Mouse (Mus musculus) liver, postnatal 0 days (tissue): Measurements from ENCODE around the gene Tubb2b. TPM values are rescaled to one million over a fixed set of nuclear protein-coding genes. Genes with fewer than 3 reads are reported as not detected.

Experiments used
- ATAC-seq: fragments of 200-750 bp; cut with Nextera tagmentation; 2 replicates; pipeline ENCODE4 v1.8.0; 2017; ENCODE audit warnings: mild to moderate bottlenecking, moderate library complexity
- DNase-seq: peaks from one replicate; pipeline ENCODE4 v3.0.0-alpha.2; 2016
- H3K27ac ChIP-seq: fragments of 300-500 bp; sonication (generic); 2 replicates; pipeline ENCODE4 v1.5.1; 2014; ENCODE audit warnings: antibody characterized with exemption, moderate library complexity, mild to moderate bottlenecking, low read depth
- H3K27me3 ChIP-seq: fragments of 300-500 bp; sonication (generic); 2 replicates; pipeline ENCODE4 v1.6.1; 2014; ENCODE audit warnings: low read length, control low read depth, mixed read lengths; ENCODE audit not compliant: insufficient read depth
- H3K36me3 ChIP-seq: fragments of 300-500 bp; sonication (generic); replicated peaks from 2 replicates; pipeline ENCODE4 v1.6.1; 2014; ENCODE audit warnings: mild to moderate bottlenecking, control low read depth, low read length, moderate library complexity, mixed read lengths; ENCODE audit not compliant: insufficient read depth
- H3K4me1 ChIP-seq: fragments of 300-500 bp; sonication (generic); 2 replicates; pipeline ENCODE4 v1.6.1; 2014; ENCODE audit warnings: antibody characterized with exemption, mild to moderate bottlenecking, control low read depth; ENCODE audit not compliant: insufficient read depth
- H3K4me2 ChIP-seq: fragments of 300-500 bp; sonication (generic); 2 replicates; pipeline ENCODE4 v1.6.1; 2014; ENCODE audit warnings: low read depth, mild to moderate bottlenecking, low read length, moderate library complexity, mixed read lengths
- H3K4me3 ChIP-seq: fragments of 300-500 bp; sonication (generic); 2 replicates; pipeline ENCODE4 v1.5.1; 2014; ENCODE audit warnings: low read depth, low read length
- H3K9ac ChIP-seq: fragments of 300-500 bp; sonication (generic); replicated peaks from 2 replicates; pipeline ENCODE4 v1.6.1; 2014; ENCODE audit warnings: mild to moderate bottlenecking, moderate library complexity
- H3K9me3 ChIP-seq: fragments of 300-500 bp; sonication (generic); 2 replicates; pipeline ENCODE4 v1.6.1; 2016; ENCODE audit warnings: mild to moderate bottlenecking, control low read depth, low read length, mixed read lengths
- CTCF ChIP-seq: sonication (generic); IDR thresholded peaks from 2 replicates; pipeline ENCODE4 v1.5.1; 2016; ENCODE audit warnings: antibody characterized with exemption, low read depth
- EP300 ChIP-seq: IDR thresholded peaks from 2 replicates; pipeline ENCODE4 v1.6.1; 2016; ENCODE audit warnings: antibody characterized with exemption, low read depth, mild to moderate bottlenecking
- WGBS: fragments of 180-500 bp; shearing (Covaris S2); extraction: QIAGEN DNeasy Blood & Tissue Kit; methylation state at CpG from one replicate; pipeline ENCODE4 v1.1.7; 2014; ENCODE audit not compliant: insufficient replicate concordance; 5-methylcytosine and 5-hydroxymethylcytosine counted together
- polyA plus RNA-seq: library from polyadenylated mRNA; unstranded; fragments of >200 nt; fragmentation: Nextera tagmentation; extraction: Ambion mirVana; gene quantifications from 2 replicates; pipeline ENCODE4 v1.2.1, GENCODE M21; 2015

The Tubb2b gene
- polyA plus RNA-seq, 1 experiment from 2014 or later: 0.28 TPM

- no peak for ATAC-seq
- Histone ChIP-seq H3K9ac (no peak overlapping the region), H3K27me3 (no peaks in the 10 kb centered on the region), H3K4me1 (peaks cover 6% of the 10 kb centered on the region; the same call in 1 of the 2 replicates), H3K27ac (no peak overlapping the region), H3K36me3 (no peaks in the 10 kb centered on the region), H3K4me3 (no peak overlapping the region), H3K9me3 (no peaks in the 10 kb centered on the region), H3K4me2 (no peak overlapping the region)
- TF ChIP-seq EP300: no peak
- no peak for TF ChIP-seq CTCF
- 80% methylated on average over 2 of the region's 2 CpGs for WGBS
- DNase-seq: no peak
Observed at GRCm38 (mm10) chr13:34106256-34106655, 24.0 kb downstream of the Tubb2b start.

- DNase-seq (no peak), ATAC-seq (no peak)
- no peaks in the 10 kb centered on the region for H3K27me3 ChIP-seq
- no peak overlapping the region for H3K4me3 ChIP-seq
- H3K9me3 ChIP-seq: no peaks in the 10 kb centered on the region
- H3K9ac ChIP-seq: no peak overlapping the region
- no peaks in the 10 kb centered on the region for H3K36me3 ChIP-seq
- no peak for TF ChIP-seq EP300
- TF ChIP-seq CTCF: no peak
- no peak overlapping the region for H3K27ac ChIP-seq
- no peak overlapping the region for H3K4me2 ChIP-seq
- 70% methylated on average over 1 of the region's 1 CpGs for WGBS
- peaks cover 11% of the 10 kb centered on the region for H3K4me1 ChIP-seq
Observed at GRCm38 (mm10) chr13:34105364-34105763, 24.9 kb downstream of the Tubb2b start.

DNA sequence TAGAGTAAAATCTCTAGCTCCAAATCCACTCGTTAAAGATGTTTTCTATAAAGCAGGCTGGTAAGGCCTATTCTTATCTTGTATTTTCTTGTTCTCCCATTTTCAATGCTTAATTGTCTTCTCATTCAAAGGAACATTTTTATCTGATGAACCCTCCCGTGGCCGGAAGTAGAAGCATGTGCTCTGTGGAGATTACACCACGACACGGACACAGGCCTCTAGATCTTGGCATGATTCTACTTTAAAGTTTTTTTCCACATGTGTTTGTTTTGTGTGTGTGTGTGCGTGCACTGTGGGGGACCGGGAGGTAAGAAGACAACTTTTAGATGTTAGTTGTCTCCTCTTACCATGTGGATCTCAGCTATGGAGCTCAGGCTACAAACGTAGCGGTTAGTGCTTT lies 28.4 kb downstream of the Tubb2b start:
- DNase-seq: no peak

DNA sequence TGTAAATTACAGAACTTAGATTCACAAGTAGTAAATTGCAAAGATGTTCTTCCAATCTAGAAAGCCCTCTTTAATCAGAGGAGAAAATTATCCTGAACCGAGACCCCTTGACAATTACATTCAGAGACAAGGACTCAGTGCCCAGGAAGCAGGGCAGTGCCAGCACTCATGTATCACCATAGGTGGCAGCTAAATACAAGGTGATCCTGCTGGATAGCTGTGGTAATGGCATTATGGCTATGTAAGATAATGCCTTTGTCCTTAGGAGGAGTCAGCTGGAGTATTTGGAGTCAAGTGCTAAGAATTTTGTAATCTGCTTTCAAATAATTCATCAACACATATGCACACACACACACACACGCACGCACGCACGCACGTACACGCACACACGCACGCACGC lies 29.0 kb downstream of the Tubb2b start:
- peak overlapping the region; percentile 43; the same call in 1 of the 2 replicates for H3K4me2 ChIP-seq
- H3K27me3 ChIP-seq: no peaks in the 10 kb centered on the region
- peak overlapping the region; percentile 64 for H3K27ac ChIP-seq
- H3K4me1 ChIP-seq: peaks cover 6% of the 10 kb centered on the region
- ATAC-seq (peak; percentile 80), DNase-seq (no peak)
- H3K36me3 ChIP-seq: no peaks in the 10 kb centered on the region
- no peaks in the 10 kb centered on the region for H3K9me3 ChIP-seq
- TF ChIP-seq CTCF (no peak), EP300 (no peak; the same call in 1 of the 2 replicates)
- H3K4me3 ChIP-seq: no peak overlapping the region
- no peak overlapping the region for H3K9ac ChIP-seq
- WGBS: 90% methylated on average over 10 of the region's 10 CpGs

More for the DNA sequence above, 28.4 kb downstream of the Tubb2b start:
- H3K27me3 ChIP-seq: no peaks in the 10 kb centered on the region
- H3K9ac ChIP-seq: no peak overlapping the region
- no peaks in the 10 kb centered on the region for H3K36me3 ChIP-seq
- no peak overlapping the region for H3K4me2 ChIP-seq
- peaks cover 10% of the 10 kb centered on the region for H3K4me1 ChIP-seq
- 0 out of 2 replicates have a peak overlapping the region, but pooled peaks have one; percentile 16 for H3K27ac ChIP-seq
- peak; percentile 11; the same call in 1 of the 2 replicates for ATAC-seq
- H3K4me3 ChIP-seq: no peak overlapping the region
- peak; percentile 78 for TF ChIP-seq EP300
- TF ChIP-seq CTCF: no peak
- no peaks in the 10 kb centered on the region for H3K9me3 ChIP-seq
- WGBS: 55% methylated on average over 9 of the region's 9 CpGs

DNA sequence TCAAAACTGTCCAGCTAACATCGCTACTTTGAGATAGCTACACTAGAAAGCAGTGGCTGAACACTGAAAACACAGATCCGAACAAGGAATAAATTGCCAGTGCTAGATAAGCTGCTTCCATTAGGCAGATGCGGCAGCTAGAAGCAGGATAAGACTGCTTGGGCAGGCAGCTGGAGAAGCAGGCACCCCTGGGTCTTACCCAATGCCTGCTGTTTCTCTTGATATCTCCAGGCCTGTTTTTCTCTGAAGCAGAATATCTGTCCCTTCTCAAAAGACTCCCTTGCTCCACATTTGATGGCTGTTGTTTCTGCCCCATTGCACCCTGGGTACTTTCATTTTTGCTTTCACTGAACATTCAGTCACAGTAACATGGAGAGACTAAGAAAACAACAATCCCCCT lies 29.5 kb downstream of the Tubb2b start:
- no peak for DNase-seq
- Histone ChIP-seq H3K36me3 (no peaks in the 10 kb centered on the region), H3K27ac (peak overlapping the region; percentile 64), H3K9ac (no peak overlapping the region), H3K4me3 (peak overlapping the region; percentile 6; the same call in 1 of the 2 replicates), H3K4me1 (peaks cover 6% of the 10 kb centered on the region), H3K27me3 (no peaks in the 10 kb centered on the region), H3K4me2 (peak overlapping the region; percentile 43), H3K9me3 (no peaks in the 10 kb centered on the region)
- TF ChIP-seq CTCF (no peak), EP300 (peak; percentile 91)
- ATAC-seq: peak; percentile 93
- WGBS: 59% methylated on average over 3 of the region's 3 CpGs

DNA sequence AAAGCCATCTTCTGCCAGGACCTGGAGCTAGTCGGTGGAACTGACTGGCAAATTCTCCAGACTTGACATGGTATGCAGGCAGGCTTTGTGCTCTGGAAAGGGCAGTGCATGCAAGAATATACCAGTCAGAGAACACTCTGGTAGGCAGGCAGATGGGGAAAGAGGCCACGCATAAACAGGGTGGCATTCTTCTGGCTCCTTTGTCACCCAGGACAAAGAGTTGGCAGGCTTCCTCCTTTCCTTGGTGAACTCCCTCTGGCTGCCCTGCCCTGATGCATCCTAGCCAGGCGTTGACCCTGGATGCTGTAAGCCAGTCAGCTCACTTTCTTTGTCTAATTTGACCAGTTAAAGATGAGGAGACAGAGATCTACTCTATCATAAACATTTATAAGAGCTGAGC lies 33.2 kb downstream of the Tubb2b start:
- H3K4me3 ChIP-seq: no peak overlapping the region
- H3K4me2 ChIP-seq: no peak overlapping the region
- peaks cover 6% of the 10 kb centered on the region for H3K4me1 ChIP-seq
- no peaks in the 10 kb centered on the region for H3K27me3 ChIP-seq
- no peaks in the 10 kb centered on the region for H3K9me3 ChIP-seq
- ATAC-seq (no peak), DNase-seq (no peak)
- no peaks in the 10 kb centered on the region for H3K36me3 ChIP-seq
- no peak overlapping the region for H3K27ac ChIP-seq
- TF ChIP-seq EP300 (no peak), CTCF (no peak)
- H3K9ac ChIP-seq: no peak overlapping the region
- 76% methylated on average over 3 of the region's 3 CpGs for WGBS

DNA sequence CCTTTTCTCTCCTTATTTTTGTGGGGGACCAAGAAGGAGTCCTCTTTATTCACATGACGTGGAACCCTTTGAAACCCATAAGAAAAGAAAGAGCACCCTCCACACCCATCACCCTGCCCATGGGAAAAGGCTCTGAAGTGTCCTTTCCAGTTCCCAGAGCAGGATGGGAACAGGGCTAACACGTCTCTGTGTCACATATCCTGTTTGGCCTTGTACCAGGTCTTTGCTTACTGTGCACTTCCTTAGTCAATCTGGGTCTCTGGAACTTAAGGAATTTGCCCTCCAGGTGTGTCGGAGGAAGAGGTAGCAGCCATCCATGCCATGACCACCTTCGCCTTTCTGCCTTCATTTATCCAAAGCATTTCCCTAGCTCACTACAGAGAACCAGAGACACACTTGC lies 33.8 kb downstream of the Tubb2b start:
- no peak for TF ChIP-seq EP300
- no peak for TF ChIP-seq CTCF
- H3K9me3 ChIP-seq: no peaks in the 10 kb centered on the region
- 70% methylated on average over 4 of the region's 4 CpGs for WGBS
- H3K27me3 ChIP-seq: no peaks in the 10 kb centered on the region
- no peak overlapping the region for H3K4me2 ChIP-seq
- H3K9ac ChIP-seq: no peak overlapping the region
- H3K36me3 ChIP-seq: no peaks in the 10 kb centered on the region
- peaks cover 6% of the 10 kb centered on the region for H3K4me1 ChIP-seq
- H3K27ac ChIP-seq: no peak overlapping the region
- ATAC-seq (no peak), DNase-seq (no peak)
- no peak overlapping the region for H3K4me3 ChIP-seq
